Mouse (Mus musculus): ENCODE data around the gene Dnah17. TPM values are rescaled to one million over a fixed set of nuclear protein-coding genes. Genes with fewer than 3 reads are reported as not detected.

Gene Dnah17
- polyA plus RNA-seq, 1 experiment from 2014 or later: 0.23 TPM

DNA sequence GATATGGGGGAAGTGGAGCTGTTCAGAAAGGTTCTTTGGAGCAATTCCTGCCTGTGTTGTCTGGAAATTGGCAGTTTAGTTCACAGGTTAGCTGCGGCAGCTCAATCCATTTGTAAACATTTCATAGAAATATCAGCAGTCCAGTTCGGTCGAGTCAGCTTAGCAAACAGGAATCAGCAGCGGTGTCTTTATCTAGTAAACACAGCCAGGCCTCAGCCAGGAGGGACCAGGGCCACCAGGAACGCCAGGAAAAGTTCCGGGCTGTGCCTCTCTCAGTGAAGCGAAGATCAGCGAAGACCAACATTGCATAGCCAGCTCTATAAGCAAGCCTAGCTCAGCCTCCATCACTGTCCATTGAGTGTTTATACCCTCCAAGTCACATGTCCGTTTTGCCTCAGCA lies 99.3 kb downstream of the Dnah17 start:
- H3K27ac ChIP-seq (ENCODE audit: low read depth, low read length): no peak overlapping the region
- ATAC-seq: no peak
- 96% methylated on average over 9 of the region's 9 CpGs for WGBS
- H3K4me2 ChIP-seq (ENCODE audit: low read length): no peak overlapping the region
- H3K4me3 ChIP-seq (ENCODE audit: low read length): no peak overlapping the region
- H3K9ac ChIP-seq (ENCODE audit: low read depth, low read length): no peak overlapping the region
- peaks cover 11% of the 10 kb centered on the region for H3K36me3 ChIP-seq (ENCODE audit: control insufficient read depth, insufficient read depth, low read length)
- H3K27me3 ChIP-seq (replicated peaks; ENCODE audit: control insufficient read depth, insufficient read depth, low read length): no peaks in the 10 kb centered on the region
- no peaks in the 10 kb centered on the region for H3K4me1 ChIP-seq (ENCODE audit: control insufficient read depth, insufficient read depth, low read depth, low read length)
- 0 out of 2 replicates have a peak, but pooled peaks cover 2% of the 10 kb centered on the region for H3K9me3 ChIP-seq (ENCODE audit: control insufficient read depth, low read length)

DNA sequence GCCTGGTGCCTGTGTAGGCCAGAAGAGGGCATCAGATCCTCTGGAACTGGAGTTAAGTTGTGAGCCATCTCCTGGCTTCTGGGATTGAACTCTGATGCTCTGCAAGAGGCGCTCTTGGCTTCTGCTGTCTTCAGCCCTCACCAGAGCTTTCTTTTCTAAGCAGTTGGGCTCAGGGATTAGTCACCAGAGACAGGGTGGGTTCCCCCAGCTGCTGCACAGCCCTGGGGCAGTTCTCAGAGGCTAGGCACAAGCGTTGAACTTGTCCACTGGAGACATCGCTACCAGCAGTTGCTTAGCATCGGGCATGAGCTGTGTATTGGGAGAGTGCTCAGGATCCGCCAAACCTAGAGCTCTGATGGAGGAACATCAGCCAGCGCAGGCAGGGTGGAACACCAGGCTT lies 101.3 kb downstream of the Dnah17 start:
- H3K27me3 ChIP-seq (replicated peaks; ENCODE audit: control insufficient read depth, insufficient read depth, low read length): no peaks in the 10 kb centered on the region
- 96% methylated on average over 6 of the region's 6 CpGs for WGBS
- no peak overlapping the region for H3K27ac ChIP-seq (ENCODE audit: low read depth, low read length)
- no peak for ATAC-seq
- 0 out of 2 replicates have a peak, but pooled peaks cover 2% of the 10 kb centered on the region for H3K9me3 ChIP-seq (ENCODE audit: control insufficient read depth, low read length)
- H3K4me1 ChIP-seq (ENCODE audit: control insufficient read depth, insufficient read depth, low read depth, low read length): no peaks in the 10 kb centered on the region
- no peak overlapping the region for H3K9ac ChIP-seq (ENCODE audit: low read depth, low read length)
- H3K4me2 ChIP-seq (ENCODE audit: low read length): no peak overlapping the region
- no peak overlapping the region for H3K4me3 ChIP-seq (ENCODE audit: low read length)
- peaks cover 15% of the 10 kb centered on the region for H3K36me3 ChIP-seq (ENCODE audit: control insufficient read depth, insufficient read depth, low read length)

DNA sequence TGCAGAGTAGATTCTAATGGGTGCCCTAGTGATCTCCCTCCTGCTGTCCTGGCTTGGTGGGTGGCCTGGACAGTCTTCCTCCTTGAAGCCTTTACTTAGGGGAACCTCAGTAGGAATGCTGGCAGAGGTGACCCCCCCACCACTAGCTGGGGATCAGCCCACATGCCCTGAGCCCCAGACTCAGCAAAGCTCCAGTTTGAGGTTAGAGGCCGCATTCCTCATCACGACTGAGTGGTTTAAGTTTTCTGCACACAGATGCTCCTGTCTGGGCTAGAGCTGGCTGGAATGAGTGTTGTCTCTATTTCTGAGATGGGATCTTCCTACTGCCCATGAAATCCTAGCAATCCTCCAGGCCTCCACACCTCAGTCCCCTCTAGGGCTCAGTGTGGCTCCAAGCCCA lies 106.3 kb downstream of the Dnah17 start:
- 76% methylated on average over 2 of the region's 2 CpGs for WGBS
- no peak overlapping the region; the same call in 1 of the 2 replicates for H3K9ac ChIP-seq (ENCODE audit: low read depth, low read length)
- H3K27ac ChIP-seq (ENCODE audit: low read depth, low read length): no peak overlapping the region
- H3K4me1 ChIP-seq (ENCODE audit: control insufficient read depth, insufficient read depth, low read depth, low read length): no peaks in the 10 kb centered on the region
- H3K9me3 ChIP-seq (ENCODE audit: control insufficient read depth, low read length): no peaks in the 10 kb centered on the region
- no peak for ATAC-seq
- H3K27me3 ChIP-seq (replicated peaks; ENCODE audit: control insufficient read depth, insufficient read depth, low read length): no peaks in the 10 kb centered on the region
- no peak overlapping the region for H3K4me2 ChIP-seq (ENCODE audit: low read length)
- H3K36me3 ChIP-seq (ENCODE audit: control insufficient read depth, insufficient read depth, low read length): peaks cover 13% of the 10 kb centered on the region
- H3K4me3 ChIP-seq (ENCODE audit: low read length): no peak overlapping the region

GRCm38 (mm10) chr11:118023475-118023874 lies 107.0 kb downstream of the Dnah17 start:
- Histone ChIP-seq H3K27me3 (replicated peaks; ENCODE audit: control insufficient read depth, insufficient read depth, low read length) (no peaks in the 10 kb centered on the region), H3K9ac (ENCODE audit: low read depth, low read length) (no peak overlapping the region), H3K9me3 (ENCODE audit: control insufficient read depth, low read length) (no peaks in the 10 kb centered on the region), H3K4me2 (ENCODE audit: low read length) (no peak overlapping the region), H3K27ac (ENCODE audit: low read depth, low read length) (no peak overlapping the region), H3K36me3 (ENCODE audit: control insufficient read depth, insufficient read depth, low read length) (peaks cover 13% of the 10 kb centered on the region), H3K4me3 (ENCODE audit: low read length) (no peak overlapping the region), H3K4me1 (ENCODE audit: control insufficient read depth, insufficient read depth, low read depth, low read length) (no peaks in the 10 kb centered on the region)
- WGBS: 94% methylated on average over 7 of the region's 7 CpGs
- no peak for ATAC-seq

DNA sequence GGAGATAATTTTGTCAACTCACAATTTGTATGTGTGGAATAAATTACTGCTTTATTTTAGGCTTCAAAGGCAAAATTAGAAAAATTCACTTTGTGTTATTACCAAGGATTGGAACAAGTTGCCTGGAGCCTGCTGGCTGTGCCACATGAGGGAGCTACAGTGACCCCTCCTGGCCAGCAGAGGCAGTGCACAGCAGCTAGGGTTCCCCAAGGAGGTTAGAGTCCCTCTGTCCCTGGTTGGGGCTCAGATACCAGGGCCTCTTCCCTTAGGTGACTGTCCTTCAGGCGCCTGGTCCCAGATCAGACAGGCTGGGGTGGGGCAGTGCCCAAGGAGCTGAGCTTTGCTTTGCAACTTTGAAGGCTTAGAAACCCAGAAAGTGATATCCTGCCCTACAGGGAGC lies 108.6 kb downstream of the Dnah17 start:
- Histone ChIP-seq H3K27ac (ENCODE audit: low read depth, low read length) (no peak overlapping the region), H3K4me1 (ENCODE audit: control insufficient read depth, insufficient read depth, low read depth, low read length) (no peaks in the 10 kb centered on the region), H3K4me2 (ENCODE audit: low read length) (no peak overlapping the region), H3K27me3 (replicated peaks; ENCODE audit: control insufficient read depth, insufficient read depth, low read length) (no peaks in the 10 kb centered on the region), H3K36me3 (ENCODE audit: control insufficient read depth, insufficient read depth, low read length) (peaks cover 16% of the 10 kb centered on the region), H3K4me3 (ENCODE audit: low read length) (no peak overlapping the region), H3K9ac (ENCODE audit: low read depth, low read length) (no peak overlapping the region), H3K9me3 (ENCODE audit: control insufficient read depth, low read length) (no peaks in the 10 kb centered on the region)
- WGBS: 50% methylated on average over 1 of the region's 1 CpGs
- no peak for ATAC-seq

GRCm38 (mm10) chr11:118018328-118018727 lies 112.1 kb downstream of the Dnah17 start:
- Histone ChIP-seq H3K4me3 (ENCODE audit: low read length) (no peak overlapping the region), H3K27me3 (replicated peaks; ENCODE audit: control insufficient read depth, insufficient read depth, low read length) (no peaks in the 10 kb centered on the region), H3K9me3 (ENCODE audit: control insufficient read depth, low read length) (no peaks in the 10 kb centered on the region), H3K4me2 (ENCODE audit: low read length) (no peak overlapping the region), H3K36me3 (ENCODE audit: control insufficient read depth, insufficient read depth, low read length) (peaks cover 15% of the 10 kb centered on the region; the same call in 1 of the 2 replicates), H3K4me1 (ENCODE audit: control insufficient read depth, insufficient read depth, low read depth, low read length) (no peaks in the 10 kb centered on the region), H3K27ac (ENCODE audit: low read depth, low read length) (no peak overlapping the region), H3K9ac (ENCODE audit: low read depth, low read length) (no peak overlapping the region)
- ATAC-seq: no peak
- WGBS: 98% methylated on average over 4 of the region's 4 CpGs

DNA sequence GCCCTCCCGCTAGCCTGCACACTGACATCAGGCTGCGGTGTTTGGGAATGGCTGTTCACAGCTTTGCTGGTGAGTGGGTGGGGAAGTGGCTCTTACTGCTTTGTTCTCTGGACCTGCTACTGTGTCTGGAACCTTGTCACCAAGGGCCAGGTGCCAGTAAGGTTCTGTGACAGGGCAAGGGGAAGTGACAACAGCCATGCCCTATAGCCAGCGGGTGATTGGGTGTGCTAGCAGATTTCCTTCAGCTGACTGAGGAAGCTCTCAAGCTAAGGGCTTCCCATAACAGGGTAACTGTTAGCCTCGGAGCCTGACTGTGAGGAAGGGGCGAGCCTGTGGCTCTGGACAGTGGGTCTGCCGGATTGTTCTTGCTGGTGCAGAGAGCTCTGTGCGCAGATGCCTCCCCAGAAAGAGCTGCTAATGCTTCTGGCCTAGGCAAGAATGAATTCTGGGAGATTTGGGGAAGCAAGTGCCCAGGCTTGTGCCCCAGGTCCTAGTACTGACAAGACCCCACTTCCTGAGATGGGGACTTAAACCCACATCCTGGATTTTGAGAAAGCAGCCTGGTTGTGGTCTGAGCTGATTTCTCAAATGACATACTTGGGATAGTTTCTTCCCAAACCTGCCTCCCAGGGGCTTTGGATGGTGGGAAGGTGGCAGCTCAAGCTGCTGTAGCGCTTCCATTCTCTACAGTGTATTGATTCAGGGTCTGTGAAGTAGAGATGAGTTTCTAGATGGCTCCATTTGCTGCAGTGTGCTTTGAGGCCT lies 114.9 kb downstream of the Dnah17 start:
- Histone ChIP-seq H3K4me2 (ENCODE audit: low read length) (no peak overlapping the region), H3K36me3 (ENCODE audit: control insufficient read depth, insufficient read depth, low read length) (peaks cover 12% of the 10 kb centered on the region; the same call in 1 of the 2 replicates), H3K27ac (ENCODE audit: low read depth, low read length) (no peak overlapping the region), H3K4me3 (ENCODE audit: low read length) (no peak overlapping the region), H3K27me3 (replicated peaks; ENCODE audit: control insufficient read depth, insufficient read depth, low read length) (no peaks in the 10 kb centered on the region), H3K9me3 (ENCODE audit: control insufficient read depth, low read length) (no peaks in the 10 kb centered on the region), H3K4me1 (ENCODE audit: control insufficient read depth, insufficient read depth, low read depth, low read length) (no peaks in the 10 kb centered on the region), H3K9ac (ENCODE audit: low read depth, low read length) (no peak overlapping the region)
- WGBS: 88% methylated on average over 8 of the region's 8 CpGs
- ATAC-seq: no peak

GRCm38 (mm10) chr11:118014391-118014995 lies 115.9 kb downstream of the Dnah17 start:
- whole genome bisulfite sequencing: 87% methylated on average over 12 of the region's 12 CpGs
- no peak overlapping the region for H3K4me3 ChIP-seq (ENCODE audit: low read length)
- no peak for ATAC-seq

DNA sequence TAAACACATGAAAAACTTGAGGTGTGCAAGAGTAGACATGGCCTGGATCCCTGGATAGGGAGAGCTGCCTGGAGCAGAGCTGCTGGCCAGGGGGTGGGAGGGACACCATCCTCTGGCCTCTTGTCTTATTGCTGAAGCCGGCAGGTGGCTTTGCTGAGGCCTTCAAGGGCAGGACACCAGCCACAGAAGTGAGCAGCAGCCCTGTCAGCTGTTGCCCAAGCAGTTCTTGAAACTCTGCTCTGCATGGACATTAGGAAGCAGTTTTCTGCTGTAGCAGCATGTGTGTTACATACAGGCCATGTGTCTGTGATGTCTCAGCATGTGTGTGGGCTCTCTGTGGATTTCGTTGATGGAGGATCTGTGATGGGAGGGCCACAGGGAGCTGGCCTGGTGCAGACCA lies 117.1 kb downstream of the Dnah17 start:
- 71% methylated on average over 2 of the region's 2 CpGs for WGBS
- Histone ChIP-seq H3K4me3 (ENCODE audit: low read length) (no peak overlapping the region), H3K9ac (ENCODE audit: low read depth, low read length) (no peak overlapping the region), H3K4me1 (ENCODE audit: control insufficient read depth, insufficient read depth, low read depth, low read length) (peaks cover 10% of the 10 kb centered on the region), H3K4me2 (ENCODE audit: low read length) (no peak overlapping the region), H3K27ac (ENCODE audit: low read depth, low read length) (no peak overlapping the region), H3K36me3 (ENCODE audit: control insufficient read depth, insufficient read depth, low read length) (peaks cover 12% of the 10 kb centered on the region; the same call in 1 of the 2 replicates), H3K27me3 (replicated peaks; ENCODE audit: control insufficient read depth, insufficient read depth, low read length) (no peaks in the 10 kb centered on the region), H3K9me3 (ENCODE audit: control insufficient read depth, low read length) (no peaks in the 10 kb centered on the region)
- ATAC-seq: no peak

More at GRCm38 (mm10) chr11:118014391-118014995, 115.9 kb downstream of the Dnah17 start:
- peaks cover 12% of the 10 kb centered on the region; the same call in 1 of the 2 replicates for H3K36me3 ChIP-seq (ENCODE audit: control insufficient read depth, insufficient read depth, low read length)
- H3K27me3 ChIP-seq (replicated peaks; ENCODE audit: control insufficient read depth, insufficient read depth, low read length): no peaks in the 10 kb centered on the region
- no peak overlapping the region for H3K9ac ChIP-seq (ENCODE audit: low read depth, low read length)
- no peak overlapping the region for H3K27ac ChIP-seq (ENCODE audit: low read depth, low read length)
- peaks cover 5% of the 10 kb centered on the region for H3K4me1 ChIP-seq (ENCODE audit: control insufficient read depth, insufficient read depth, low read depth, low read length)
- no peaks in the 10 kb centered on the region for H3K9me3 ChIP-seq (ENCODE audit: control insufficient read depth, low read length)
- H3K4me2 ChIP-seq (ENCODE audit: low read length): no peak overlapping the region
